Mouse (Mus musculus): ENCODE data around the gene Ncapd3. TPM values are rescaled to one million over a fixed set of nuclear protein-coding genes. Genes with fewer than 3 reads are reported as not detected.

The Ncapd3 gene
- 10 to 100 TPM; 14.7 to 57.9 (median 39.2) TPM for total RNA-seq (2018; cell fraction: chromatin; rRNA removed)
- total RNA-seq (2018; cell fraction: cytosol; rRNA removed), result 1 to 10 TPM; 2.0 to 7.0 (median 5.0) TPM
- 10 to 100 TPM in 25 of 26 experiments, 1 to 10 TPM in 1; 7.4 to 48.9 (median 18.8) TPM for total RNA-seq (2018; cell fraction: nucleus; rRNA removed)
- 5.3 to 14.7 TPM (median 8.5 TPM) in 3 replicates for polyA plus RNA-seq (2018)

- Histone ChIP-seq H3K79me2 (ENCODE audit: inconsistent target) (peaks cover 84% of the 10 kb centered on the region), H3K27ac (peak within 1 kb of the TSS; percentile 76), H3K4me3 (ENCODE audit: inconsistent target) (peak within 1 kb of the TSS; percentile 85), H3K36me3 (ENCODE audit: inconsistent target) (no peaks in the 10 kb centered on the region)
- 3% methylated on average over 70 of the region's 80 CpGs for WGBS (ENCODE audit: missing documents)
Observed at GRCm38 (mm10) chr9:27029828-27030762, at the start of gene Ncapd3, which contains the start of gene Vps26b. TSS of gene Ncapd3 (plus strand) at chr9:27030175. TSS of gene Vps26b (minus strand) at chr9:27030065.

- WGBS (ENCODE audit: missing documents), result 90% methylated on average over 2 of the region's 2 CpGs
- H3K36me3 ChIP-seq (ENCODE audit: inconsistent target), result peaks cover 23% of the 10 kb centered on the region
- H3K79me2 ChIP-seq (ENCODE audit: inconsistent target), result no peaks in the 10 kb centered on the region
- H3K4me3 ChIP-seq (ENCODE audit: inconsistent target), result no peak overlapping the region
- H3K27ac ChIP-seq, result peak overlapping the region; percentile 24
Observed at GRCm38 (mm10) chr9:26985090-26985613, 44.8 kb upstream of the Ncapd3 start.

- Histone ChIP-seq H3K4me3 (ENCODE audit: inconsistent target) (no peak overlapping the region), H3K79me2 (ENCODE audit: inconsistent target) (no peaks in the 10 kb centered on the region), H3K36me3 (ENCODE audit: inconsistent target) (peaks cover 21% of the 10 kb centered on the region), H3K27ac (peak overlapping the region; percentile 24; the same call in 1 of the 2 replicates)
- WGBS (ENCODE audit: missing documents), result 92% methylated on average over 6 of the region's 6 CpGs
Observed at GRCm38 (mm10) chr9:26985668-26986277, 44.2 kb upstream of the Ncapd3 start.

GRCm38 (mm10) chr9:26990181-26990580 lies 39.8 kb upstream of the Ncapd3 start:
- Histone ChIP-seq H3K27ac (no peak overlapping the region), H3K36me3 (ENCODE audit: inconsistent target) (peaks cover 24% of the 10 kb centered on the region)
- 89% methylated on average over 4 of the region's 4 CpGs for WGBS (ENCODE audit: missing documents)

GRCm38 (mm10) chr9:26993118-26993517 lies 36.9 kb upstream of the Ncapd3 start:
- WGBS (ENCODE audit: missing documents), result 96% methylated on average over 10 of the region's 10 CpGs
- Histone ChIP-seq H3K36me3 (ENCODE audit: inconsistent target) (peaks cover 24% of the 10 kb centered on the region), H3K79me2 (ENCODE audit: inconsistent target) (peaks cover 40% of the 10 kb centered on the region), H3K27ac (no peak overlapping the region), H3K4me3 (ENCODE audit: inconsistent target) (no peak overlapping the region)

More at GRCm38 (mm10) chr9:26990181-26990580, 39.8 kb upstream of the Ncapd3 start:
- H3K4me3 ChIP-seq (ENCODE audit: inconsistent target), result no peak overlapping the region
- H3K79me2 ChIP-seq (ENCODE audit: inconsistent target), result peaks cover 16% of the 10 kb centered on the region; the same call in 1 of the 2 replicates

GRCm38 (mm10) chr9:26993900-26994299 lies 36.1 kb upstream of the Ncapd3 start:
- Histone ChIP-seq H3K27ac (no peak overlapping the region), H3K79me2 (ENCODE audit: inconsistent target) (peaks cover 48% of the 10 kb centered on the region), H3K36me3 (ENCODE audit: inconsistent target) (peaks cover 24% of the 10 kb centered on the region), H3K4me3 (ENCODE audit: inconsistent target) (no peak overlapping the region)
- WGBS (ENCODE audit: missing documents), result 97% methylated on average over 3 of the region's 3 CpGs

GRCm38 (mm10) chr9:26997062-26997461 lies 32.9 kb upstream of the Ncapd3 start:
- H3K27ac ChIP-seq, result no peak overlapping the region
- no peak overlapping the region for H3K4me3 ChIP-seq (ENCODE audit: inconsistent target)
- 47% methylated on average over 3 of the region's 3 CpGs for WGBS (ENCODE audit: missing documents)
- peaks cover under 1% of the 10 kb centered on the region; the same call in 1 of the 2 replicates for H3K36me3 ChIP-seq (ENCODE audit: inconsistent target)
- H3K79me2 ChIP-seq (ENCODE audit: inconsistent target), result peaks cover 57% of the 10 kb centered on the region

- H3K36me3 ChIP-seq (ENCODE audit: inconsistent target), result no peaks in the 10 kb centered on the region
- WGBS (ENCODE audit: missing documents), result 96% methylated on average over 2 of the region's 2 CpGs
- no peak overlapping the region for H3K27ac ChIP-seq
- H3K79me2 ChIP-seq (ENCODE audit: inconsistent target), result peaks cover 57% of the 10 kb centered on the region
- H3K4me3 ChIP-seq (ENCODE audit: inconsistent target), result no peak overlapping the region
Observed at GRCm38 (mm10) chr9:26997501-26997900, 32.5 kb upstream of the Ncapd3 start.

GRCm38 (mm10) chr9:26998669-26999460 lies 31.1 kb upstream of the Ncapd3 start:
- WGBS (ENCODE audit: missing documents), result 1% methylated on average over 29 of the region's 29 CpGs
- peaks cover 54% of the 10 kb centered on the region for H3K79me2 ChIP-seq (ENCODE audit: inconsistent target)
- H3K27ac ChIP-seq, result peak overlapping the region; percentile 71
- H3K4me3 ChIP-seq (ENCODE audit: inconsistent target), result peak overlapping the region; percentile 87
- H3K36me3 ChIP-seq (ENCODE audit: inconsistent target), result peaks cover 5% of the 10 kb centered on the region; the same call in 1 of the 2 replicates

- peaks cover 13% of the 10 kb centered on the region; the same call in 1 of the 2 replicates for H3K36me3 ChIP-seq (ENCODE audit: inconsistent target)
- H3K27ac ChIP-seq, result peak within 1 kb of the TSS; percentile 71
- H3K4me3 ChIP-seq (ENCODE audit: inconsistent target), result peak within 1 kb of the TSS; percentile 87
- peaks cover 46% of the 10 kb centered on the region for H3K79me2 ChIP-seq (ENCODE audit: inconsistent target)
- WGBS (ENCODE audit: missing documents), result under 1% methylated on average over 34 of the region's 35 CpGs
Observed at GRCm38 (mm10) chr9:26999461-27000395, 30.2 kb upstream of the Ncapd3 start, which contains the start of the genes Acad8 and Thyn1. TSS of gene Acad8 (minus strand) at chr9:26999566. TSS of gene Thyn1 (plus strand) at chr9:26999710.

GRCm38 (mm10) chr9:27005231-27005630 lies 24.7 kb upstream of the Ncapd3 start:
- Histone ChIP-seq H3K79me2 (ENCODE audit: inconsistent target) (no peaks in the 10 kb centered on the region), H3K4me3 (ENCODE audit: inconsistent target) (no peak overlapping the region), H3K36me3 (ENCODE audit: inconsistent target) (peaks cover 65% of the 10 kb centered on the region), H3K27ac (no peak overlapping the region)
- WGBS (ENCODE audit: missing documents), result 92% methylated on average over 3 of the region's 3 CpGs

- no peak overlapping the region for H3K4me3 ChIP-seq (ENCODE audit: inconsistent target)
- no peak overlapping the region for H3K27ac ChIP-seq
- peaks cover 72% of the 10 kb centered on the region for H3K36me3 ChIP-seq (ENCODE audit: inconsistent target)
- no peaks in the 10 kb centered on the region for H3K79me2 ChIP-seq (ENCODE audit: inconsistent target)
- WGBS (ENCODE audit: missing documents), result no CpG with 5 or more reads among the region's 1 CpGs
Observed at GRCm38 (mm10) chr9:27005933-27006332, 24.0 kb upstream of the Ncapd3 start.

- no peak overlapping the region for H3K4me3 ChIP-seq (ENCODE audit: inconsistent target)
- H3K27ac ChIP-seq, result no peak overlapping the region
- H3K79me2 ChIP-seq (ENCODE audit: inconsistent target), result no peaks in the 10 kb centered on the region
- peaks cover 81% of the 10 kb centered on the region for H3K36me3 ChIP-seq (ENCODE audit: inconsistent target)
- whole genome bisulfite sequencing (ENCODE audit: missing documents), result 90% methylated on average over 5 of the region's 5 CpGs
Observed at GRCm38 (mm10) chr9:27006866-27007265, 23.1 kb upstream of the Ncapd3 start.
